Mouse (Mus musculus) CH12.LX (cell line): ENCODE measurements around the gene Hba-a1.

Experiments
- CTCF ChIP-seq, 2 experiments: IDR thresholded peaks in 1 of 2; conservative IDR thresholded peaks in 1 of 2; 2 replicates each; pipeline ENCODE4 v1.5.1; 2011 to 2012; ENCODE audit warnings: low read depth in 2 of 2, low read length in 2 of 2, improper control_type of control experiment in 1 of 2, inconsistent platforms in 1 of 2, mild to moderate bottlenecking in 1 of 2, moderate library complexity in 1 of 2
- MAFK ChIP-seq: IDR thresholded peaks from 2 replicates; pipeline ENCODE4 v1.6.1; 2011; ENCODE audit warnings: low read length, improper control_type of control experiment; ENCODE audit not compliant: insufficient replicate concordance
- MAX ChIP-seq: IDR thresholded peaks from 2 replicates; pipeline ENCODE4 v1.6.1; 2011; ENCODE audit warnings: low read length, improper control_type of control experiment
- MXI1 ChIP-seq: IDR thresholded peaks from 2 replicates; pipeline ENCODE4 v1.6.1; 2011; ENCODE audit warnings: mild to moderate bottlenecking, low read depth, low read length, improper control_type of control experiment
- NRF1 ChIP-seq: IDR thresholded peaks from 2 replicates; pipeline ENCODE4 v1.6.1; 2014; ENCODE audit warnings: low read depth, mild to moderate bottlenecking, inconsistent platforms, low read length, improper control_type of control experiment, moderate library complexity
- POLR2A ChIP-seq: IDR thresholded peaks from 2 replicates; pipeline ENCODE4 v1.6.1; 2011; ENCODE audit warnings: low read depth, mild to moderate bottlenecking, improper control_type of control experiment, low read length
- SIN3A ChIP-seq: IDR thresholded peaks from 2 replicates; pipeline ENCODE4 v1.6.1; 2012; ENCODE audit warnings: low read length, improper control_type of control experiment, inconsistent platforms
- SMC3 ChIP-seq: IDR thresholded peaks from 2 replicates; pipeline ENCODE4 v1.6.1; 2011; ENCODE audit warnings: low read depth, low read length, improper control_type of control experiment
- TCF12 ChIP-seq: IDR thresholded peaks from 2 replicates; pipeline ENCODE4 v1.6.1; 2014; ENCODE audit warnings: low read depth, mild to moderate bottlenecking, inconsistent platforms, low read length, improper control_type of control experiment

GRCm38 (mm10) chr11:32243205-32243955 lies 39.9 kb upstream of the Hba-a1 start:
- TF ChIP-seq CTCF (conservative IDR thresholded peaks at IDR 0.05 in 1 of 2, IDR thresholded peaks at IDR 0.05 in 1 of 2; ENCODE audit: low read depth in 2 of 2, low read length in 2 of 2): no peak
- TF ChIP-seq SIN3A: no peak
- TF ChIP-seq NRF1: no peak
- TF ChIP-seq MAX: no peak
- TF ChIP-seq SMC3: no peak
- peak; percentile 64 for TF ChIP-seq MAFK
- no peak for TF ChIP-seq POLR2A
- no peak for TF ChIP-seq MXI1
- no peak for TF ChIP-seq TCF12
